Mouse (Mus musculus): Measurements from ENCODE around the gene Olfr93. TPM values are rescaled to one million over a fixed set of nuclear protein-coding genes. Genes with fewer than 3 reads are reported as not detected.

Olfr93 gene
- polyA plus RNA-seq, 1 experiment from 2014 or later, result not detected

DNA sequence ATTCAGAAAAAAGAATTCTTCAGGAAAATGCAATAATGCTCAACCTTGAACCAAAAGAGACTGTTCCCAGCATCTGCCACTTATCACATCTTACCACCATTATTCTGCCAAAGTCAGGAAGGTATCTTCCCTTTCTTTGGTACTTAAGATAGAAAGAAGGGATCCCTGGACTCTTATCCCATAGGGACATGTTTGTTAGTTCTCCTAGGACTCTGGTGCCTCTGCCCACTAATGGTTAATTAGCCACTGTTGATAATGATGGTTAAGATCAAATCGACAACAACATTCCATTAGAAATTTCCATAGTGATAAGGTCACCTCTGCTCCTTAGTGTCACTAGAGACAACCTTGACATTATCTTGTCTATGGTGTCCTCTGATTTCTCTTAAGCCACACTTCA is 63.1 kb downstream of the Olfr93 start, which contains the start of gene Olfr91:
TSS of gene Olfr91 (minus strand) at position 101 of the 400 bp plus-strand sequence.
- Histone ChIP-seq H3K4me1 (no peaks in the 10 kb centered on the region), H3K27me3 (no peaks in the 10 kb centered on the region), H3K36me3 (no peaks in the 10 kb centered on the region), H3K27ac (no peak within 1 kb of the TSS), H3K4me2 (replicated peaks) (no peak within 1 kb of the TSS), H3K4me3 (no peak within 1 kb of the TSS), H3K9ac (no peak within 1 kb of the TSS), H3K9me3 (no peaks in the 10 kb centered on the region)
- WGBS, result 82% methylated on average over 1 of the region's 1 CpGs
- ATAC-seq (ENCODE audit: insufficient number of reproducible peaks, insufficient read depth, low FRiP score, low TSS enrichment), result no peak

DNA sequence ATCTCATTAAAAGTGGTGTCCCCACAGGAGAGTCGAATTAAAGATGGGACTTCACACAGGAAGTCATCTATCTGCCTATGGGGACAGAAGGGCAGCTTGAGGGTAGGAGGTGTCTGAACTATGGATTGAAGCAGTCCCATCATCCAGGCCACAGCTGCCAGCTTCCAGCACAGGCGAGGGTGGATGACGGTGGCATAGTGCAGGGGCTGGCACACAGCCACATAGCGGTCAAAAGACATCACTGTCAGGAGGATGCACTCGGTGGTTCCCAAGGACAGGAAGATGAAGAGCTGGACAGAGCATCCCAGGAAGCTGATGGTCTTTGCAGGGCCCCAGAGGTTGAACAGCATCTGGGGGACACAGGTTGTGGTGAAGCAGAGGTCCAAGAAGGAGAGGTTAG is 68.0 kb downstream of the Olfr93 start:
- Histone ChIP-seq H3K4me3 (no peak overlapping the region), H3K9me3 (no peaks in the 10 kb centered on the region), H3K27me3 (no peaks in the 10 kb centered on the region), H3K4me1 (no peaks in the 10 kb centered on the region), H3K9ac (no peak overlapping the region), H3K4me2 (replicated peaks) (no peak overlapping the region), H3K27ac (no peak overlapping the region), H3K36me3 (no peaks in the 10 kb centered on the region)
- ATAC-seq (ENCODE audit: insufficient number of reproducible peaks, insufficient read depth, low FRiP score, low TSS enrichment), result no peak
- WGBS, result 86% methylated on average over 5 of the region's 5 CpGs

DNA sequence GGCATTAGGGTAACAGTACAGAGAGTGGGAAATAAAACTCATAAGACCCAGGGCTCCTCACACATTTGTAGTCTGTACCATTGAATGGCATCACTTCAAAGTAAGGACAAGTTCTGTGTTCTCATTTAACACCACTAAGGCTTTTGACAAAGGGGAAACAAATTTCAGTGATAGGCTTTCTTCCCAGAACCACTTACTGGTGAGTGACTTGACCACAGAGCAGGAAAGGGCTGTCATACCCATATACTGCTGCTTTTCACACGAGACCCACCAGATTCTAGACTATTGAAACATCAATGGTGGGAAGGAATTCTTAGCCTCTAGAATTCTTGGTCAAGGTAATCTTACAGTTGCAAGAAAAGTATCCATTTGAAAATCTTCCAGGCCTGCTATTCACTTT is 69.1 kb downstream of the Olfr93 start:
- H3K9me3 ChIP-seq, result no peaks in the 10 kb centered on the region
- 73% methylated on average over 1 of the region's 1 CpGs for WGBS
- no peak overlapping the region for H3K9ac ChIP-seq
- H3K27ac ChIP-seq, result no peak overlapping the region
- no peak overlapping the region for H3K4me2 ChIP-seq (replicated peaks)
- no peak for ATAC-seq (ENCODE audit: insufficient number of reproducible peaks, insufficient read depth, low FRiP score, low TSS enrichment)
- H3K4me3 ChIP-seq, result no peak overlapping the region
- no peaks in the 10 kb centered on the region for H3K27me3 ChIP-seq
- H3K36me3 ChIP-seq, result no peaks in the 10 kb centered on the region
- no peaks in the 10 kb centered on the region for H3K4me1 ChIP-seq

Other genes with a start within 250 kb of the Olfr93 start
- 0.23 and 0.41 TPM in 2 replicates for gene Rnf39, start 218.6 kb downstream of the Olfr93 start, polyA plus RNA-seq (2016; fragmentation: Nextera tagmentation; extraction: Ambion mirVana)
- 111 and 122 TPM in 2 replicates for gene Ppp1r11, start 209.8 kb downstream of the Olfr93 start, polyA plus RNA-seq (2016; fragmentation: Nextera tagmentation; extraction: Ambion mirVana)
- 98.7 and 112 TPM in 2 replicates for gene Znrd1, start 202.9 kb downstream of the Olfr93 start, polyA plus RNA-seq (2016; fragmentation: Nextera tagmentation; extraction: Ambion mirVana)
- gene Znrd1as, start 202.9 kb downstream of the Olfr93 start, polyA plus RNA-seq (2016; fragmentation: Nextera tagmentation; extraction: Ambion mirVana), result 4.8 and 6.5 TPM in 2 replicates
- not detected in 2 replicates for gene 2410137M14Rik, start 180.3 kb downstream of the Olfr93 start, polyA plus RNA-seq (2016; fragmentation: Nextera tagmentation; extraction: Ambion mirVana)
- gene H2-M5, start 172.0 kb downstream of the Olfr93 start, polyA plus RNA-seq (2016; fragmentation: Nextera tagmentation; extraction: Ambion mirVana), result 1.2 and 1.3 TPM in 2 replicates
- gene Zfp57, start 160.3 kb downstream of the Olfr93 start, polyA plus RNA-seq (2016; fragmentation: Nextera tagmentation; extraction: Ambion mirVana), result 151 and 169 TPM in 2 replicates
- 0.38 and 0.70 TPM in 2 replicates for gene Mog, start 138.1 kb downstream of the Olfr93 start, polyA plus RNA-seq (2016; fragmentation: Nextera tagmentation; extraction: Ambion mirVana)
- gene Gabbr1, start 115.5 kb downstream of the Olfr93 start, polyA plus RNA-seq (2016; fragmentation: Nextera tagmentation; extraction: Ambion mirVana), result 19.8 and 20.5 TPM in 2 replicates
- gene Olfr90, start 73.0 kb downstream of the Olfr93 start, polyA plus RNA-seq (2016; fragmentation: Nextera tagmentation; extraction: Ambion mirVana), result not detected in 2 replicates
- gene Olfr91, start 63.2 kb downstream of the Olfr93 start, polyA plus RNA-seq (2016; fragmentation: Nextera tagmentation; extraction: Ambion mirVana), result 0.08 TPM in 1 of 2 replicates, not detected in the other
- gene Olfr92, start 41.4 kb downstream of the Olfr93 start, polyA plus RNA-seq (2016; fragmentation: Nextera tagmentation; extraction: Ambion mirVana), result not detected in 2 replicates
- 0.18 TPM in 1 of 2 replicates, not detected in the other for gene Ubd, start 32.4 kb upstream of the Olfr93 start, polyA plus RNA-seq (2016; fragmentation: Nextera tagmentation; extraction: Ambion mirVana)
- gene Olfr94, start 39.5 kb upstream of the Olfr93 start, polyA plus RNA-seq (2016; fragmentation: Nextera tagmentation; extraction: Ambion mirVana), result 0.17 TPM in 1 of 2 replicates, not detected in the other
- not detected in 2 replicates for gene Olfr95, start 51.6 kb upstream of the Olfr93 start, polyA plus RNA-seq (2016; fragmentation: Nextera tagmentation; extraction: Ambion mirVana)
- not detected in 2 replicates for gene Olfr96, start 58.7 kb upstream of the Olfr93 start, polyA plus RNA-seq (2016; fragmentation: Nextera tagmentation; extraction: Ambion mirVana)
- gene Olfr97, start 75.8 kb upstream of the Olfr93 start, polyA plus RNA-seq (2016; fragmentation: Nextera tagmentation; extraction: Ambion mirVana), result not detected in 2 replicates
- not detected in 2 replicates for gene Olfr98, start 102.3 kb upstream of the Olfr93 start, polyA plus RNA-seq (2016; fragmentation: Nextera tagmentation; extraction: Ambion mirVana)
- 1.4 and 1.5 TPM in 2 replicates for gene H2-M3, start 108.7 kb upstream of the Olfr93 start, polyA plus RNA-seq (2016; fragmentation: Nextera tagmentation; extraction: Ambion mirVana)
- not detected in 2 replicates for gene Olfr99, start 122.0 kb upstream of the Olfr93 start, polyA plus RNA-seq (2016; fragmentation: Nextera tagmentation; extraction: Ambion mirVana)
- gene Olfr101, start 142.8 kb upstream of the Olfr93 start, polyA plus RNA-seq (2016; fragmentation: Nextera tagmentation; extraction: Ambion mirVana), result not detected in 2 replicates
- not detected in 2 replicates for gene Olfr102, start 155.6 kb upstream of the Olfr93 start, polyA plus RNA-seq (2016; fragmentation: Nextera tagmentation; extraction: Ambion mirVana)
- gene Olfr103, start 178.2 kb upstream of the Olfr93 start, polyA plus RNA-seq (2016; fragmentation: Nextera tagmentation; extraction: Ambion mirVana), result not detected in 2 replicates
- not detected in 2 replicates for gene Olfr104-ps, start 198.1 kb upstream of the Olfr93 start, polyA plus RNA-seq (2016; fragmentation: Nextera tagmentation; extraction: Ambion mirVana)
- gene Olfr105-ps, start 217.5 kb upstream of the Olfr93 start, polyA plus RNA-seq (2016; fragmentation: Nextera tagmentation; extraction: Ambion mirVana), result not detected in 2 replicates
- gene Olfr106-ps, start 228.9 kb upstream of the Olfr93 start, polyA plus RNA-seq (2016; fragmentation: Nextera tagmentation; extraction: Ambion mirVana), result not detected in 2 replicates
- not detected in 2 replicates for gene Olfr107, start 237.7 kb upstream of the Olfr93 start, polyA plus RNA-seq (2016; fragmentation: Nextera tagmentation; extraction: Ambion mirVana)